Mouse (Mus musculus): ENCODE results near the gene 1700003H04Rik. TPM values are rescaled to one million over a fixed set of nuclear protein-coding genes. Genes with fewer than 3 reads are reported as not detected.

Gene 1700003H04Rik
- not detected for total RNA-seq (2023)

DNA sequence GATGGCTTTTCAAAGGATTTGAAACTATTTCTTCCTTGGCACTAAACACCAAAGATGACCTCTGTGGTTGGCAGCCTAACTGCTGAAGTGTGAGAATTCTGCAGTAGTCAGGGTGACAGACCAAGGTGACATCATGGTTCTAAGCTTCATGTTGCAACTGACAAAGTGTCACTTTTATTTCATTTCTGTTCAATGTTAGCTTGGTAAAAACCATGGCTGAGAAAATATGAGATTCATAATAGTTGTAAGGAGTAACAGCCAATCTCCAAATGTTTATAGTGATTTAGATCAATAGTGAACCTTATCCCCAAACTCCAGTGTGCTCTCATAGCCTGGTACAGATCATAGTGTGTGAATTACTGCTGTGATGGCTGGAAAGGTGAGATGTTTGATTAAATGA, at the start of gene 1700003H04Rik:
Gene 1700003H04Rik (minus strand): TSS at position 101 of the 400 bp plus-strand sequence.

Other genes starting within 250 kb of the 1700003H04Rik start
- gene 1700006A11Rik, start 155.1 kb downstream of the 1700003H04Rik start, total RNA-seq (2023) = not detected

Data from CD4-positive naive resting alpha-beta T cell, adult 76 days (primary cell).